Mouse (Mus musculus): Measurements from ENCODE around the gene Usp7.
"Not testable (repeated sequence)": the region's sequence is repeated elsewhere in the genome, so short reads cannot be mapped to it uniquely, and the experiment has no call there.

- TF ChIP-seq CTCF, EP300 (IDR thresholded peaks at IDR 0.05; ENCODE audit: low read depth): not testable (repeated sequence)
These were observed 34.5 kb downstream of the Usp7 start for GRCm38 (mm10) chr16:8757586-8757985.

Measured in liver, embryonic 14.5 days (tissue).